Mouse (Mus musculus) ES-E14 (cell line): ENCODE measurements at regions not wholly inside any gene's neighbourhood (a gene's known extent, or its start where the extent isn't known, plus 50 kb on each side); places are given as distances from the start of the nearest gene placed in this dataset.

Experiments used
- DNase-seq: peaks from one replicate; pipeline ENCODE4 v3.0.0-alpha.2; 2013; ENCODE audit warnings: low read depth, low spot score
- H3K27ac ChIP-seq: 2 replicates; pipeline ENCODE4 v1.5.1; 2012; ENCODE audit warnings: low read depth, mild to moderate bottlenecking, low read length, moderate library complexity, mixed read lengths; ENCODE audit not compliant: poor library complexity, insufficient read depth, severe bottlenecking
- H3K36me3 ChIP-seq: 2 replicates; pipeline ENCODE4 v1.6.1; 2012; ENCODE audit warnings: mild to moderate bottlenecking, low read length, moderate library complexity, mixed read lengths; ENCODE audit not compliant: control insufficient read depth, poor library complexity, insufficient read depth, severe bottlenecking
- H3K4me1 ChIP-seq, 2 experiments: fragments of 150-350 bp in 1 of 2; sonication (generic) in 1 of 2; 2 replicates each; pipeline ENCODE4 v1.6.1; 2012; ENCODE audit warnings: low read length in 2 of 2, mild to moderate bottlenecking in 1 of 2, mixed read lengths in 1 of 2; ENCODE audit not compliant: control insufficient read depth in 2 of 2, insufficient read depth in 2 of 2, poor library complexity in 1 of 2
- H3K4me3 ChIP-seq, 2 experiments: fragments of 150-350 bp in 1 of 2; sonication (generic) in 1 of 2; 2 replicates each; pipeline ENCODE4 v1.5.1; 2012; ENCODE audit warnings: low read length in 2 of 2, low read depth in 1 of 2, mild to moderate bottlenecking in 1 of 2, mixed read lengths in 1 of 2; ENCODE audit not compliant: insufficient read depth in 1 of 2, poor library complexity in 1 of 2, severe bottlenecking in 1 of 2
- H3K9ac ChIP-seq: 2 replicates; pipeline ENCODE4 v1.6.1; 2012; ENCODE audit warnings: low read depth, mild to moderate bottlenecking, low read length, mixed read lengths; ENCODE audit not compliant: poor library complexity, insufficient read depth, severe bottlenecking
- H3K9me3 ChIP-seq: fragments of 150-350 bp; sonication (generic); 2 replicates; pipeline ENCODE4 v1.6.1; 2012; ENCODE audit warnings: low read depth, mild to moderate bottlenecking, low read length; ENCODE audit not compliant: control insufficient read depth, insufficient read depth
- CHD2 ChIP-seq: IDR thresholded peaks from 2 replicates; pipeline ENCODE4 v1.6.1; 2014; ENCODE audit warnings: mild to moderate bottlenecking, low read depth, low read length, inconsistent platforms
- HCFC1 ChIP-seq: IDR thresholded peaks from 2 replicates; pipeline ENCODE4 v1.6.1; 2012; ENCODE audit warnings: low read length, inconsistent platforms, borderline replicate concordance; ENCODE audit not compliant: insufficient read depth
- MAFK ChIP-seq: IDR thresholded peaks from 2 replicates; pipeline ENCODE4 v1.6.1; 2014; ENCODE audit warnings: mild to moderate bottlenecking, low read depth, low read length, inconsistent platforms; ENCODE audit not compliant: insufficient read depth
- ZC3H11A ChIP-seq: IDR thresholded peaks from 2 replicates; pipeline ENCODE4 v1.6.1; 2012; ENCODE audit warnings: low read depth, mild to moderate bottlenecking, inconsistent platforms, low read length, borderline replicate concordance
- ZNF384 ChIP-seq: IDR thresholded peaks from 2 replicates; pipeline ENCODE4 v1.6.1; 2012; ENCODE audit warnings: low read depth, low read length, inconsistent platforms
- in situ Hi-C, 2 experiments: fragments of 600-800 bp; cut with MboI; formaldehyde crosslinking; loops; one replicate each; pipeline ENCODE4 v1.15.1; 2025; ENCODE audit warnings: low sequenced_read_pairs in 2 of 2, inconsistent platforms in 1 of 2; ENCODE audit not compliant: unreplicated experiment in 2 of 2

GRCm38 (mm10) chr15:87369381-87369780 lies 174.7 kb upstream of the Fam19a5 start:
- H3K4me1 ChIP-seq, result no peaks in the 10 kb centered on the region
- H3K4me3 ChIP-seq, result no peak overlapping the region
- in situ Hi-C loops, result no loop called here
- H3K9ac ChIP-seq, result no peak overlapping the region
- H3K36me3 ChIP-seq, result no peaks in the 10 kb centered on the region
- H3K9me3 ChIP-seq, result no peaks in the 10 kb centered on the region
- TF ChIP-seq ZC3H11A (no peak), HCFC1 (no peak), CHD2 (no peak), ZNF384 (no peak), MAFK (no peak)
- no peak for DNase-seq
- H3K27ac ChIP-seq, result no peak overlapping the region

GRCm38 (mm10) chr15:87369836-87370235 lies 174.3 kb upstream of the Fam19a5 start:
- Histone ChIP-seq H3K4me1 (no peaks in the 10 kb centered on the region), H3K36me3 (no peaks in the 10 kb centered on the region), H3K4me3 (no peak overlapping the region), H3K9me3 (no peaks in the 10 kb centered on the region), H3K27ac (no peak overlapping the region), H3K9ac (no peak overlapping the region)
- DNase-seq, result no peak
- in situ Hi-C loops, result no loop called here
- TF ChIP-seq MAFK (no peak), ZNF384 (no peak), CHD2 (no peak), ZC3H11A (no peak)

GRCm38 (mm10) chr15:87370761-87371160 lies 173.3 kb upstream of the Fam19a5 start:
- no peak overlapping the region for H3K9ac ChIP-seq
- in situ Hi-C loops, result no loop called here
- no peaks in the 10 kb centered on the region for H3K9me3 ChIP-seq
- H3K27ac ChIP-seq, result no peak overlapping the region
- TF ChIP-seq MAFK (no peak), ZC3H11A (no peak)
- no peak overlapping the region for H3K4me3 ChIP-seq
- H3K4me1 ChIP-seq, result no peaks in the 10 kb centered on the region
- H3K36me3 ChIP-seq, result no peaks in the 10 kb centered on the region
- no peak for DNase-seq

GRCm38 (mm10) chr15:87374670-87375069 lies 169.4 kb upstream of the Fam19a5 start:
- in situ Hi-C loops, result no loop called here
- Histone ChIP-seq H3K9me3 (no peaks in the 10 kb centered on the region), H3K9ac (no peak overlapping the region), H3K4me3 (no peak overlapping the region), H3K4me1 (no peaks in the 10 kb centered on the region), H3K36me3 (no peaks in the 10 kb centered on the region), H3K27ac (0 out of 2 replicates have a peak overlapping the region, but pooled peaks have one; percentile 3)
- DNase-seq, result no peak
- TF ChIP-seq ZNF384 (no peak), ZC3H11A (no peak), MAFK (no peak)

GRCm38 (mm10) chr15:87375596-87376194 lies 168.4 kb upstream of the Fam19a5 start:
- Histone ChIP-seq H3K4me3 (no peak overlapping the region), H3K9ac (no peak overlapping the region), H3K4me1 (no peaks in the 10 kb centered on the region), H3K9me3 (no peaks in the 10 kb centered on the region), H3K27ac (no peak overlapping the region), H3K36me3 (no peaks in the 10 kb centered on the region)
- no peak for DNase-seq
- in situ Hi-C loops, result no loop called here
- no peak for TF ChIP-seq CHD2
- TF ChIP-seq ZC3H11A, result no peak
- TF ChIP-seq ZNF384, result no peak
- TF ChIP-seq HCFC1, result no peak
- no peak for TF ChIP-seq MAFK
